Mouse (Mus musculus): ENCODE measurements around the gene Lcorl. TPM values are rescaled to one million over a fixed set of nuclear protein-coding genes. Genes with fewer than 3 reads are reported as not detected.
A peak's percentile ranks its signal among the peaks of the same experiment; 100 is the strongest.

Gene Lcorl
- polyA plus RNA-seq, 1 experiment from 2014 or later = 64.4 TPM

- peak overlapping the region; percentile 71 for H3K4me2 ChIP-seq (replicated peaks)
- peak; percentile 2 for ATAC-seq
- no peaks in the 10 kb centered on the region for H3K36me3 ChIP-seq
- 27% methylated on average over 21 of the region's 21 CpGs for WGBS
- H3K27ac ChIP-seq = peak overlapping the region; percentile 98
- no peaks in the 10 kb centered on the region for H3K9me3 ChIP-seq
- H3K4me1 ChIP-seq (replicated peaks) = peaks cover 9% of the 10 kb centered on the region
- H3K27me3 ChIP-seq = peaks cover 7% of the 10 kb centered on the region
- H3K9ac ChIP-seq (replicated peaks) = peak overlapping the region; percentile 97
- peak overlapping the region; percentile 84 for H3K4me3 ChIP-seq (replicated peaks)
Measured at GRCm38 (mm10) chr5:45855526-45856302, 1.7 kb downstream of the Lcorl start.

GRCm38 (mm10) chr5:45844723-45845122, 12.7 kb downstream of the Lcorl start:
- Histone ChIP-seq H3K4me1 (replicated peaks) (no peaks in the 10 kb centered on the region), H3K9me3 (peaks cover 3% of the 10 kb centered on the region; the same call in 1 of the 2 replicates), H3K9ac (replicated peaks) (no peak overlapping the region), H3K4me3 (replicated peaks) (no peak overlapping the region), H3K4me2 (replicated peaks) (no peak overlapping the region), H3K27ac (no peak overlapping the region), H3K36me3 (no peaks in the 10 kb centered on the region), H3K27me3 (no peaks in the 10 kb centered on the region)
- ATAC-seq = no peak
- 96% methylated on average over 6 of the region's 6 CpGs for WGBS

- H3K4me1 ChIP-seq (replicated peaks) = no peaks in the 10 kb centered on the region
- H3K9me3 ChIP-seq = peaks cover 3% of the 10 kb centered on the region; the same call in 1 of the 2 replicates
- H3K4me3 ChIP-seq (replicated peaks) = no peak overlapping the region
- H3K27me3 ChIP-seq = no peaks in the 10 kb centered on the region
- no peak overlapping the region for H3K27ac ChIP-seq
- 0 out of 2 replicates have a peak, but pooled peaks cover 4% of the 10 kb centered on the region for H3K36me3 ChIP-seq
- no peak overlapping the region for H3K9ac ChIP-seq (replicated peaks)
- WGBS = 98% methylated on average over 2 of the region's 2 CpGs
- ATAC-seq = no peak
- H3K4me2 ChIP-seq (replicated peaks) = no peak overlapping the region
Measured at GRCm38 (mm10) chr5:45835131-45835530, 22.3 kb downstream of the Lcorl start.

GRCm38 (mm10) chr5:45811527-45811926, 45.9 kb downstream of the Lcorl start:
- WGBS = 94% methylated on average over 4 of the region's 4 CpGs

GRCm38 (mm10) chr5:45791864-45792263, 65.6 kb downstream of the Lcorl start:
- no peak overlapping the region for H3K4me2 ChIP-seq (replicated peaks)
- ATAC-seq = no peak
- no peaks in the 10 kb centered on the region for H3K4me1 ChIP-seq (replicated peaks)
- no peaks in the 10 kb centered on the region for H3K9me3 ChIP-seq
- WGBS = 86% methylated on average over 7 of the region's 7 CpGs
- H3K9ac ChIP-seq (replicated peaks) = no peak overlapping the region
- no peaks in the 10 kb centered on the region for H3K27me3 ChIP-seq
- H3K36me3 ChIP-seq = peaks cover 4% of the 10 kb centered on the region
- no peak overlapping the region for H3K4me3 ChIP-seq (replicated peaks)
- H3K27ac ChIP-seq = no peak overlapping the region

More at GRCm38 (mm10) chr5:45811527-45811926, 45.9 kb downstream of the Lcorl start:
- no peaks in the 10 kb centered on the region for H3K4me1 ChIP-seq (replicated peaks)
- peaks cover 20% of the 10 kb centered on the region for H3K9me3 ChIP-seq
- H3K4me2 ChIP-seq (replicated peaks) = no peak overlapping the region
- no peak overlapping the region for H3K4me3 ChIP-seq (replicated peaks)
- no peaks in the 10 kb centered on the region for H3K27me3 ChIP-seq
- no peak overlapping the region for H3K27ac ChIP-seq
- H3K36me3 ChIP-seq = peaks cover 24% of the 10 kb centered on the region
- H3K9ac ChIP-seq (replicated peaks) = no peak overlapping the region
- no peak for ATAC-seq

- Histone ChIP-seq H3K4me3 (replicated peaks) (no peak overlapping the region), H3K9ac (replicated peaks) (no peak overlapping the region), H3K27me3 (no peaks in the 10 kb centered on the region), H3K36me3 (peaks cover 4% of the 10 kb centered on the region), H3K27ac (no peak overlapping the region), H3K4me1 (replicated peaks) (no peaks in the 10 kb centered on the region), H3K9me3 (no peaks in the 10 kb centered on the region), H3K4me2 (replicated peaks) (no peak overlapping the region)
- 97% methylated on average over 4 of the region's 4 CpGs for WGBS
- ATAC-seq = no peak
Measured at GRCm38 (mm10) chr5:45790221-45790620, 67.2 kb downstream of the Lcorl start.

- no peak overlapping the region for H3K4me3 ChIP-seq (replicated peaks)
- H3K27ac ChIP-seq = no peak overlapping the region
- H3K36me3 ChIP-seq = no peaks in the 10 kb centered on the region
- no peaks in the 10 kb centered on the region for H3K9me3 ChIP-seq
- ATAC-seq = no peak
- 91% methylated on average over 4 of the region's 4 CpGs for WGBS
- H3K4me2 ChIP-seq (replicated peaks) = no peak overlapping the region
- H3K9ac ChIP-seq (replicated peaks) = no peak overlapping the region
- H3K4me1 ChIP-seq (replicated peaks) = no peaks in the 10 kb centered on the region
- no peaks in the 10 kb centered on the region for H3K27me3 ChIP-seq
Measured at GRCm38 (mm10) chr5:45757502-45758121, 99.8 kb downstream of the Lcorl start.

- ATAC-seq = no peak
- no peaks in the 10 kb centered on the region for H3K4me1 ChIP-seq (replicated peaks)
- H3K36me3 ChIP-seq = peaks cover 17% of the 10 kb centered on the region; the same call in 1 of the 2 replicates
Measured at GRCm38 (mm10) chr5:45737911-45738310, 119.5 kb downstream of the Lcorl start.

GRCm38 (mm10) chr5:45733751-45734150, 123.7 kb downstream of the Lcorl start:
- H3K9ac ChIP-seq (replicated peaks) = no peak overlapping the region
- no peaks in the 10 kb centered on the region for H3K9me3 ChIP-seq
- ATAC-seq = no peak
- peaks cover 8% of the 10 kb centered on the region; the same call in 1 of the 2 replicates for H3K36me3 ChIP-seq
- no peak overlapping the region for H3K4me2 ChIP-seq (replicated peaks)
- H3K4me1 ChIP-seq (replicated peaks) = no peaks in the 10 kb centered on the region
- H3K27ac ChIP-seq = no peak overlapping the region
- H3K27me3 ChIP-seq = no peaks in the 10 kb centered on the region
- no peak overlapping the region for H3K4me3 ChIP-seq (replicated peaks)
- 94% methylated on average over 2 of the region's 2 CpGs for WGBS

More at GRCm38 (mm10) chr5:45737911-45738310, 119.5 kb downstream of the Lcorl start:
- no peaks in the 10 kb centered on the region for H3K9me3 ChIP-seq
- H3K27me3 ChIP-seq = no peaks in the 10 kb centered on the region
- no peak overlapping the region for H3K4me3 ChIP-seq (replicated peaks)
- H3K9ac ChIP-seq (replicated peaks) = no peak overlapping the region
- no peak overlapping the region for H3K27ac ChIP-seq
- no peak overlapping the region for H3K4me2 ChIP-seq (replicated peaks)
- WGBS = 90% methylated on average over 1 of the region's 1 CpGs

- no peaks in the 10 kb centered on the region for H3K4me1 ChIP-seq (replicated peaks)
- no peak for ATAC-seq
Measured at GRCm38 (mm10) chr5:45718848-45719488, 138.4 kb downstream of the Lcorl start.

GRCm38 (mm10) chr5:45709653-45710052, 147.8 kb downstream of the Lcorl start:
- no peak overlapping the region for H3K4me3 ChIP-seq (replicated peaks)
- 95% methylated on average over 2 of the region's 2 CpGs for WGBS
- no peak for ATAC-seq

More at GRCm38 (mm10) chr5:45718848-45719488, 138.4 kb downstream of the Lcorl start:
- H3K4me3 ChIP-seq (replicated peaks) = no peak overlapping the region
- WGBS = 96% methylated on average over 6 of the region's 6 CpGs
- H3K9ac ChIP-seq (replicated peaks) = no peak overlapping the region
- no peak overlapping the region for H3K4me2 ChIP-seq (replicated peaks)
- H3K27me3 ChIP-seq = no peaks in the 10 kb centered on the region
- H3K27ac ChIP-seq = no peak overlapping the region
- no peaks in the 10 kb centered on the region for H3K9me3 ChIP-seq
- H3K36me3 ChIP-seq = peaks cover 4% of the 10 kb centered on the region; the same call in 1 of the 2 replicates

GRCm38 (mm10) chr5:45706811-45707210, 150.6 kb downstream of the Lcorl start:
- no peak overlapping the region for H3K9ac ChIP-seq (replicated peaks)
- H3K36me3 ChIP-seq = peaks cover 16% of the 10 kb centered on the region
- H3K4me1 ChIP-seq (replicated peaks) = no peaks in the 10 kb centered on the region
- H3K4me3 ChIP-seq (replicated peaks) = no peak overlapping the region
- 97% methylated on average over 2 of the region's 2 CpGs for WGBS
- no peak overlapping the region for H3K4me2 ChIP-seq (replicated peaks)
- no peak for ATAC-seq
- H3K9me3 ChIP-seq = no peaks in the 10 kb centered on the region
- no peaks in the 10 kb centered on the region for H3K27me3 ChIP-seq
- no peak overlapping the region for H3K27ac ChIP-seq

More at GRCm38 (mm10) chr5:45709653-45710052, 147.8 kb downstream of the Lcorl start:
- no peaks in the 10 kb centered on the region for H3K9me3 ChIP-seq
- no peak overlapping the region for H3K27ac ChIP-seq
- peaks cover 16% of the 10 kb centered on the region for H3K36me3 ChIP-seq
- no peak overlapping the region for H3K9ac ChIP-seq (replicated peaks)
- no peaks in the 10 kb centered on the region for H3K4me1 ChIP-seq (replicated peaks)
- H3K4me2 ChIP-seq (replicated peaks) = no peak overlapping the region
- no peaks in the 10 kb centered on the region for H3K27me3 ChIP-seq
